Comparison of ENCODE assay signal across 15 mouse cellular contexts in genomic region chr11:88328813-88329595, GRCm38 (mm10). TPM values are rescaled to one million over a fixed set of nuclear protein-coding genes. Genes with fewer than 3 reads are reported as not detected.
DNase-seq lines count a peak whose midpoint lies in the region; ATAC-seq lines count a peak whose summit lies in the region.
"Had no signal": no experiment of that assay in that cellular context is flagged by ENCODE, and none has a peak within 500 bp of the region (broad histone marks: within the 10 kb centered on the region; RNA-seq: fewer than 3 reads in every experiment).

No protein-coding gene starts in this region.

- peaks cover 28% of the 10 kb centered on the region for H3K4me1 ChIP-seq in forebrain, embryonic 12.5 days
- 0 out of 2 replicates have a peak, but pooled peaks cover 3% of the 10 kb centered on the region for H3K4me1 ChIP-seq in forebrain, embryonic 11.5 days (replicated peaks; ENCODE audit: control insufficient read depth, insufficient read depth, low read length)
- peaks cover 27% of the 10 kb centered on the region for H3K4me1 ChIP-seq in lung, embryonic 16.5 days (replicated peaks; ENCODE audit: control insufficient read depth, insufficient read depth, low read length)
- H3K4me1 ChIP-seq in hindbrain, embryonic 14.5 days (replicated peaks; ENCODE audit: control insufficient read depth, insufficient read depth, low read length) = peaks cover 20% of the 10 kb centered on the region
- H3K4me1 ChIP-seq in liver, embryonic 11.5 days (replicated peaks; ENCODE audit: control insufficient read depth, insufficient read depth, low read length) = no peaks in the 10 kb centered on the region

- DNase-seq in forebrain, embryonic 11.5 days (ENCODE audit: low spot score) = no peak
- no peak for DNase-seq in lung, adult 18-20 months
- peak; percentile 17 for DNase-seq in Muller cell, postnatal 12 days (ENCODE audit: inconsistent ontology term)
- DNase-seq in hindbrain, embryonic 14.5 days (ENCODE audit: low spot score) = peak; percentile 62
- DNase-seq in liver, embryonic 11.5 days (ENCODE audit: low spot score) = no peak
- DNase-seq in left cerebral cortex, postnatal 10 days (ENCODE audit: extremely low spot score in 1 of 2, low spot score in 2 of 2) = no peak
- DNase-seq: kidney, adult 2 months; thymus, postnatal 25 days had no signal

- H3K27me3 ChIP-seq in forebrain, embryonic 12.5 days = no peaks in the 10 kb centered on the region
- no peaks in the 10 kb centered on the region for H3K27me3 ChIP-seq in forebrain, embryonic 11.5 days (ENCODE audit: control insufficient read depth, insufficient read depth, low read length)
- H3K27me3 ChIP-seq in lung, embryonic 16.5 days (ENCODE audit: control insufficient read depth, insufficient read depth, low read depth, low read length) = no peaks in the 10 kb centered on the region
- no peaks in the 10 kb centered on the region for H3K27me3 ChIP-seq in hindbrain, embryonic 14.5 days (ENCODE audit: control insufficient read depth, insufficient read depth, low read length)
- H3K27me3 ChIP-seq in liver, embryonic 11.5 days (replicated peaks; ENCODE audit: control insufficient read depth, insufficient read depth, low read length) = no peaks in the 10 kb centered on the region
- H3K27me3 ChIP-seq: lung, embryonic 15.5 days had no signal

- H3K4me2 ChIP-seq in forebrain, embryonic 12.5 days = no peak overlapping the region
- H3K4me2 ChIP-seq in forebrain, embryonic 11.5 days (ENCODE audit: low read depth, low read length, severe bottlenecking) = no peak overlapping the region
- no peak overlapping the region for H3K4me2 ChIP-seq in lung, embryonic 16.5 days (ENCODE audit: low read depth, low read length)
- H3K4me2 ChIP-seq in hindbrain, embryonic 14.5 days (replicated peaks) = no peak overlapping the region
- H3K4me2 ChIP-seq in liver, embryonic 11.5 days = no peak overlapping the region
- H3K4me2 ChIP-seq: lung, embryonic 15.5 days had no signal

- H3K9me3 ChIP-seq in forebrain, embryonic 12.5 days = no peaks in the 10 kb centered on the region
- no peaks in the 10 kb centered on the region for H3K9me3 ChIP-seq in forebrain, embryonic 11.5 days (ENCODE audit: control insufficient read depth, low read length)
- H3K9me3 ChIP-seq in lung, embryonic 16.5 days (ENCODE audit: control insufficient read depth, low read length) = no peaks in the 10 kb centered on the region
- no peaks in the 10 kb centered on the region for H3K9me3 ChIP-seq in hindbrain, embryonic 14.5 days (ENCODE audit: control insufficient read depth, low read length)
- H3K9me3 ChIP-seq in liver, embryonic 11.5 days (ENCODE audit: control insufficient read depth, low read length) = no peaks in the 10 kb centered on the region
- H3K9me3 ChIP-seq: lung, embryonic 15.5 days had no signal

- ATAC-seq in forebrain, embryonic 12.5 days (ENCODE audit: low FRiP score) = peak; percentile 33; the same call in 1 of the 2 replicates
- no peak for ATAC-seq in forebrain, embryonic 11.5 days (replicated peaks; ENCODE audit: low FRiP score)
- peak; percentile 34; the same call in 1 of the 2 replicates for ATAC-seq in lung, embryonic 16.5 days (ENCODE audit: low read depth)
- 0 out of 2 replicates have a peak, but pooled peaks have one; percentile 51 for ATAC-seq in hindbrain, embryonic 14.5 days (ENCODE audit: low FRiP score)
- ATAC-seq in liver, embryonic 11.5 days (replicated peaks; ENCODE audit: low FRiP score) = no peak

- 79% methylated on average over 17 of the region's 17 CpGs for WGBS in forebrain, embryonic 12.5 days
- WGBS in forebrain, embryonic 11.5 days = 91% methylated on average over 17 of the region's 17 CpGs
- 65% methylated on average over 17 of the region's 17 CpGs for WGBS in lung, embryonic 16.5 days
- 69% methylated on average over 17 of the region's 17 CpGs for WGBS in hindbrain, embryonic 14.5 days
- 84% methylated on average over 17 of the region's 17 CpGs for WGBS in liver, embryonic 11.5 days

- intact Hi-C loops in left cerebral cortex, postnatal 10 days (cut with DNase I) = no loop called here

- no peak overlapping the region for H3K4me3 ChIP-seq in forebrain, embryonic 12.5 days (replicated peaks)
- no peak overlapping the region for H3K4me3 ChIP-seq in forebrain, embryonic 11.5 days (ENCODE audit: low read depth, low read length)
- H3K4me3 ChIP-seq in lung, embryonic 16.5 days (ENCODE audit: low read length) = no peak overlapping the region
- no peak overlapping the region for H3K4me3 ChIP-seq in hindbrain, embryonic 14.5 days (replicated peaks; ENCODE audit: low read length)
- no peak overlapping the region for H3K4me3 ChIP-seq in liver, embryonic 11.5 days (ENCODE audit: low read depth, low read length)
- H3K4me3 ChIP-seq: lung, embryonic 15.5 days had no signal

- H3K36me3 ChIP-seq in forebrain, embryonic 12.5 days (replicated peaks) = no peaks in the 10 kb centered on the region
- no peaks in the 10 kb centered on the region for H3K36me3 ChIP-seq in forebrain, embryonic 11.5 days (ENCODE audit: control insufficient read depth, insufficient read depth, low read length)
- H3K36me3 ChIP-seq in lung, embryonic 16.5 days (ENCODE audit: control insufficient read depth, insufficient read depth, low read length) = no peaks in the 10 kb centered on the region
- no peaks in the 10 kb centered on the region for H3K36me3 ChIP-seq in hindbrain, embryonic 14.5 days (replicated peaks; ENCODE audit: control insufficient read depth, insufficient read depth)
- H3K36me3 ChIP-seq in liver, embryonic 11.5 days (ENCODE audit: control insufficient read depth, insufficient read depth, low read length) = no peaks in the 10 kb centered on the region
- H3K36me3 ChIP-seq: lung, embryonic 15.5 days had no signal

- H3K9ac ChIP-seq in forebrain, embryonic 12.5 days = no peak overlapping the region
- H3K9ac ChIP-seq in forebrain, embryonic 11.5 days (ENCODE audit: low read length) = no peak overlapping the region
- H3K9ac ChIP-seq in lung, embryonic 16.5 days (ENCODE audit: low read length) = no peak overlapping the region
- no peak overlapping the region for H3K9ac ChIP-seq in hindbrain, embryonic 14.5 days
- no peak overlapping the region for H3K9ac ChIP-seq in liver, embryonic 11.5 days (ENCODE audit: low read depth, low read length)
- H3K9ac ChIP-seq: lung, embryonic 15.5 days had no signal

- H3K27ac ChIP-seq in forebrain, embryonic 12.5 days = peak overlapping the region; percentile 66; the same call in 1 of the 2 replicates
- H3K27ac ChIP-seq in forebrain, embryonic 11.5 days (ENCODE audit: low read depth, low read length) = no peak overlapping the region
- H3K27ac ChIP-seq in lung, embryonic 16.5 days (ENCODE audit: low read length) = no peak overlapping the region
- H3K27ac ChIP-seq in hindbrain, embryonic 14.5 days = no peak overlapping the region
- no peak overlapping the region for H3K27ac ChIP-seq in liver, embryonic 11.5 days (ENCODE audit: low read depth, low read length)
- H3K27ac ChIP-seq: lung, embryonic 15.5 days had no signal

RNA-seq across cellular contexts. Expression of gene Ccdc182, which starts 35.1 kb away (rescaled TPM):
- 0.38 and 0.42 TPM in 2 replicates for polyA plus RNA-seq in forebrain, embryonic 12.5 days (2016; fragmentation: Nextera tagmentation; extraction: Ambion mirVana)
- polyA plus RNA-seq in forebrain, embryonic 11.5 days (2014; fragmentation: Nextera tagmentation; extraction: Ambion mirVana) = 0.23 and 0.94 TPM in 2 replicates
- polyA plus RNA-seq in lung, embryonic 16.5 days (2015; fragmentation: Nextera tagmentation; extraction: Ambion mirVana) = not detected in 2 replicates
- 0.37 TPM in 1 of 2 replicates, not detected in the other for polyA plus RNA-seq in hindbrain, embryonic 14.5 days (2014; fragmentation: Nextera tagmentation; extraction: Ambion mirVana)
- polyA plus RNA-seq in liver, embryonic 11.5 days (2014; fragmentation: Nextera tagmentation; extraction: Ambion mirVana) = not detected in 2 replicates
- total RNA-seq in left cerebral cortex, postnatal 10 days (2021) = not detected
- total RNA-seq: MEL had no signal
- polyA plus RNA-seq: C2C12; gonadal fat pad, adult 2 months; heart, postnatal 0 days had no signal

Comparison
In these comparisons a context has a peak if more than half of its experiments do, and no peak if none do; other contexts are left out.
1. ATAC-seq: peak in forebrain, embryonic 12.5 days (single experiment), lung, embryonic 16.5 days (single experiment) and hindbrain, embryonic 14.5 days (single experiment); none in forebrain, embryonic 11.5 days (single experiment) and liver, embryonic 11.5 days (single experiment).
2. DNase-seq: peak in Muller cell, postnatal 12 days (single experiment) and hindbrain, embryonic 14.5 days (single experiment); none in forebrain, embryonic 11.5 days (single experiment), lung, adult 18-20 months (0 of 2), liver, embryonic 11.5 days (single experiment) and left cerebral cortex, postnatal 10 days (0 of 2).